Mouse (Mus musculus): ENCODE measurements around the gene Psap. TPM values are rescaled to one million over a fixed set of nuclear protein-coding genes. Genes with fewer than 3 reads are reported as not detected.

The Psap gene
- total RNA-seq, 1 experiment from 2014 or later: 675 TPM

GRCm38 (mm10) chr10:60285183-60285582, 7.8 kb downstream of the Psap start:
- ATAC-seq (ENCODE audit: extremely low read depth, insufficient number of reproducible peaks, low FRiP score, poor library complexity, severe bottlenecking): no peak

- peak; percentile 30; the same call in 1 of the 2 replicates for ATAC-seq (ENCODE audit: extremely low read depth, insufficient number of reproducible peaks, low FRiP score, poor library complexity, severe bottlenecking)
These were observed 8.4 kb downstream of the Psap start for GRCm38 (mm10) chr10:60285676-60286372.

GRCm38 (mm10) chr10:60286546-60286945, 9.1 kb downstream of the Psap start:
- no peak for ATAC-seq (ENCODE audit: extremely low read depth, insufficient number of reproducible peaks, low FRiP score, poor library complexity, severe bottlenecking)

- no peak for ATAC-seq (ENCODE audit: extremely low read depth, insufficient number of reproducible peaks, low FRiP score, poor library complexity, severe bottlenecking)
These were observed 9.7 kb downstream of the Psap start for GRCm38 (mm10) chr10:60287161-60287560.

GRCm38 (mm10) chr10:60287726-60288125, 10.3 kb downstream of the Psap start:
- no peak for ATAC-seq (ENCODE audit: extremely low read depth, insufficient number of reproducible peaks, low FRiP score, poor library complexity, severe bottlenecking)

- no peak for ATAC-seq (ENCODE audit: extremely low read depth, insufficient number of reproducible peaks, low FRiP score, poor library complexity, severe bottlenecking)
These were observed 11.8 kb downstream of the Psap start for GRCm38 (mm10) chr10:60289216-60289615.

- ATAC-seq (ENCODE audit: extremely low read depth, insufficient number of reproducible peaks, low FRiP score, poor library complexity, severe bottlenecking): peak; percentile 27; the same call in 1 of the 2 replicates
These were observed 12.8 kb downstream of the Psap start for GRCm38 (mm10) chr10:60290026-60290738.

- no peak for ATAC-seq (ENCODE audit: extremely low read depth, insufficient number of reproducible peaks, low FRiP score, poor library complexity, severe bottlenecking)
These were observed 13.3 kb downstream of the Psap start for GRCm38 (mm10) chr10:60290739-60291110.

- ATAC-seq (ENCODE audit: extremely low read depth, insufficient number of reproducible peaks, low FRiP score, poor library complexity, severe bottlenecking): no peak
These were observed 14.8 kb downstream of the Psap start for GRCm38 (mm10) chr10:60292209-60292608.

- ATAC-seq (ENCODE audit: extremely low read depth, insufficient number of reproducible peaks, low FRiP score, poor library complexity, severe bottlenecking): no peak
These were observed 17.2 kb downstream of the Psap start for GRCm38 (mm10) chr10:60294621-60295020.

- no peak for ATAC-seq (ENCODE audit: extremely low read depth, insufficient number of reproducible peaks, low FRiP score, poor library complexity, severe bottlenecking)
These were observed 17.9 kb downstream of the Psap start for GRCm38 (mm10) chr10:60295356-60295755.

GRCm38 (mm10) chr10:60296027-60296426, 18.6 kb downstream of the Psap start:
- no peak for ATAC-seq (ENCODE audit: extremely low read depth, insufficient number of reproducible peaks, low FRiP score, poor library complexity, severe bottlenecking)

GRCm38 (mm10) chr10:60299636-60300035, 22.2 kb downstream of the Psap start:
- ATAC-seq (ENCODE audit: extremely low read depth, insufficient number of reproducible peaks, low FRiP score, poor library complexity, severe bottlenecking): no peak

- no peak for ATAC-seq (ENCODE audit: extremely low read depth, insufficient number of reproducible peaks, low FRiP score, poor library complexity, severe bottlenecking)
These were observed 26.0 kb downstream of the Psap start for GRCm38 (mm10) chr10:60303419-60303818.

GRCm38 (mm10) chr10:60304854-60305628, 27.6 kb downstream of the Psap start:
- peak; percentile 80 for ATAC-seq (ENCODE audit: extremely low read depth, insufficient number of reproducible peaks, low FRiP score, poor library complexity, severe bottlenecking)

GRCm38 (mm10) chr10:60310629-60311028, 33.2 kb downstream of the Psap start:
- no peak for ATAC-seq (ENCODE audit: extremely low read depth, insufficient number of reproducible peaks, low FRiP score, poor library complexity, severe bottlenecking)

GRCm38 (mm10) chr10:60313606-60314005, 36.2 kb downstream of the Psap start:
- ATAC-seq (ENCODE audit: extremely low read depth, insufficient number of reproducible peaks, low FRiP score, poor library complexity, severe bottlenecking): no peak

- ATAC-seq (ENCODE audit: extremely low read depth, insufficient number of reproducible peaks, low FRiP score, poor library complexity, severe bottlenecking): no peak
These were observed 38.7 kb downstream of the Psap start for GRCm38 (mm10) chr10:60316166-60316565.

GRCm38 (mm10) chr10:60328963-60329650, 51.7 kb downstream of the Psap start:
- ATAC-seq (ENCODE audit: extremely low read depth, insufficient number of reproducible peaks, low FRiP score, poor library complexity, severe bottlenecking): 0 out of 2 replicates have a peak, but pooled peaks have one; percentile 21

Measured in neutrophil, adult 5-6 weeks (primary cell).